Mouse (Mus musculus): ENCODE results near the gene Rnf183. TPM values are rescaled to one million over a fixed set of nuclear protein-coding genes. Genes with fewer than 3 reads are reported as not detected.
A peak's percentile ranks its signal among the peaks of the same experiment; 100 is the strongest.
"Not testable (repeated sequence)": the region's sequence is repeated elsewhere in the genome, so short reads cannot be mapped to it uniquely, and the experiment has no call there.

The Rnf183 gene
- 0.20 and 0.21 TPM in 2 replicates for polyA plus RNA-seq (2015; fragmentation: Nextera tagmentation; extraction: Ambion mirVana)

- Histone ChIP-seq H3K27ac (no peak within 1 kb of the TSS), H3K9me3 (no peaks in the 10 kb centered on the region), H3K4me1 (no peaks in the 10 kb centered on the region), H3K9ac (no peak within 1 kb of the TSS), H3K36me3 (replicated peaks) (no peaks in the 10 kb centered on the region), H3K4me2 (no peak within 1 kb of the TSS), H3K27me3 (replicated peaks) (no peaks in the 10 kb centered on the region), H3K4me3 (no peak within 1 kb of the TSS)
- 85% methylated on average over 6 of the region's 6 CpGs for WGBS
- no peak for ATAC-seq (replicated peaks)
Observed at GRCm38 (mm10) chr4:62435081-62435480, at the start of gene Rnf183. Gene Rnf183 (minus strand): TSS chr4:62435252.

GRCm38 (mm10) chr4:62480709-62481605 lies 45.9 kb upstream of the Rnf183 start:
- H3K27me3 ChIP-seq (replicated peaks) = peaks cover 23% of the 10 kb centered on the region
- peak; percentile 24; the same call in 1 of the 2 replicates for ATAC-seq (replicated peaks)
- no peak overlapping the region for H3K4me2 ChIP-seq
- H3K9me3 ChIP-seq = no peaks in the 10 kb centered on the region
- H3K4me3 ChIP-seq = no peak overlapping the region
- H3K36me3 ChIP-seq (replicated peaks) = no peaks in the 10 kb centered on the region
- no peak overlapping the region for H3K9ac ChIP-seq
- peaks cover 11% of the 10 kb centered on the region for H3K4me1 ChIP-seq
- no peak overlapping the region for H3K27ac ChIP-seq
- 50% methylated on average over 10 of the region's 10 CpGs for WGBS

- Histone ChIP-seq H3K4me1 (peaks cover 11% of the 10 kb centered on the region), H3K9me3 (no peaks in the 10 kb centered on the region), H3K27me3 (replicated peaks) (peaks cover 23% of the 10 kb centered on the region), H3K4me2 (peak within 1 kb of the TSS; percentile 65), H3K9ac (peak within 1 kb of the TSS; percentile 27; the same call in 1 of the 2 replicates), H3K36me3 (replicated peaks) (no peaks in the 10 kb centered on the region), H3K4me3 (peak within 1 kb of the TSS; percentile 39), H3K27ac (no peak within 1 kb of the TSS)
- WGBS = 3% methylated on average over 71 of the region's 71 CpGs
- ATAC-seq (replicated peaks) = peak; percentile 84
Observed at GRCm38 (mm10) chr4:62479937-62480708, 45.1 kb upstream of the Rnf183 start, which contains the start of gene Bspry. Gene Bspry (plus strand): TSS chr4:62480053.

- not testable (repeated sequence) for H3K36me3 ChIP-seq (replicated peaks); H3K27ac ChIP-seq; ATAC-seq (replicated peaks); H3K9me3 ChIP-seq
- peaks cover 23% of the 10 kb centered on the region for H3K27me3 ChIP-seq (replicated peaks)
- peak overlapping the region; percentile 27; the same call in 1 of the 2 replicates for H3K9ac ChIP-seq
- WGBS = 13% methylated on average over 11 of the region's 11 CpGs
- peaks cover 11% of the 10 kb centered on the region for H3K4me1 ChIP-seq
- H3K4me2 ChIP-seq = peak overlapping the region; percentile 65
- H3K4me3 ChIP-seq = peak overlapping the region; percentile 39
Observed at GRCm38 (mm10) chr4:62479593-62479936, 44.5 kb upstream of the Rnf183 start.

- Histone ChIP-seq H3K9ac (no peak overlapping the region), H3K4me1 (peaks cover 11% of the 10 kb centered on the region), H3K36me3 (replicated peaks) (no peaks in the 10 kb centered on the region), H3K27me3 (replicated peaks) (peaks cover 23% of the 10 kb centered on the region), H3K27ac (no peak overlapping the region), H3K9me3 (no peaks in the 10 kb centered on the region), H3K4me3 (no peak overlapping the region), H3K4me2 (no peak overlapping the region)
- no peak for ATAC-seq (replicated peaks)
- WGBS = 86% methylated on average over 6 of the region's 6 CpGs
Observed at GRCm38 (mm10) chr4:62477542-62478244, 42.6 kb upstream of the Rnf183 start.

GRCm38 (mm10) chr4:62475793-62476192 lies 40.7 kb upstream of the Rnf183 start:
- no peaks in the 10 kb centered on the region for H3K9me3 ChIP-seq
- H3K4me2 ChIP-seq = no peak overlapping the region
- H3K4me3 ChIP-seq = no peak overlapping the region
- ATAC-seq (replicated peaks) = no peak
- peaks cover 11% of the 10 kb centered on the region for H3K4me1 ChIP-seq
- WGBS = 95% methylated on average over 6 of the region's 6 CpGs
- peaks cover 23% of the 10 kb centered on the region for H3K27me3 ChIP-seq (replicated peaks)
- H3K9ac ChIP-seq = no peak overlapping the region
- H3K27ac ChIP-seq = no peak overlapping the region
- H3K36me3 ChIP-seq (replicated peaks) = no peaks in the 10 kb centered on the region

GRCm38 (mm10) chr4:62475131-62475530 lies 40.1 kb upstream of the Rnf183 start:
- peaks cover 13% of the 10 kb centered on the region for H3K4me1 ChIP-seq
- WGBS = 90% methylated on average over 2 of the region's 2 CpGs

GRCm38 (mm10) chr4:62472071-62472470 lies 37.0 kb upstream of the Rnf183 start:
- peaks cover 7% of the 10 kb centered on the region; the same call in 1 of the 2 replicates for H3K4me1 ChIP-seq
- no peak overlapping the region for H3K9ac ChIP-seq
- no peak overlapping the region for H3K4me3 ChIP-seq
- H3K9me3 ChIP-seq = no peaks in the 10 kb centered on the region
- WGBS = 97% methylated on average over 2 of the region's 2 CpGs
- H3K27ac ChIP-seq = no peak overlapping the region
- H3K27me3 ChIP-seq (replicated peaks) = no peaks in the 10 kb centered on the region
- no peak for ATAC-seq (replicated peaks)
- no peak overlapping the region for H3K4me2 ChIP-seq
- no peaks in the 10 kb centered on the region for H3K36me3 ChIP-seq (replicated peaks)

More at GRCm38 (mm10) chr4:62475131-62475530, 40.1 kb upstream of the Rnf183 start:
- Histone ChIP-seq H3K36me3 (replicated peaks) (no peaks in the 10 kb centered on the region), H3K4me3 (no peak overlapping the region), H3K27ac (no peak overlapping the region), H3K9ac (no peak overlapping the region), H3K4me2 (no peak overlapping the region), H3K27me3 (replicated peaks) (peaks cover 21% of the 10 kb centered on the region), H3K9me3 (no peaks in the 10 kb centered on the region)
- no peak for ATAC-seq (replicated peaks)

GRCm38 (mm10) chr4:62470598-62471051 lies 35.6 kb upstream of the Rnf183 start, which contains the start of gene Wdr31:
Gene Wdr31 (minus strand): TSS chr4:62470896.
- under 1% methylated on average over 30 of the region's 30 CpGs for WGBS
- no peaks in the 10 kb centered on the region for H3K36me3 ChIP-seq (replicated peaks)
- H3K4me3 ChIP-seq = peak within 1 kb of the TSS; percentile 66
- peak within 1 kb of the TSS; percentile 74 for H3K27ac ChIP-seq
- ATAC-seq (replicated peaks) = peak; percentile 98
- peak within 1 kb of the TSS; percentile 68 for H3K9ac ChIP-seq
- H3K4me1 ChIP-seq = peaks cover 7% of the 10 kb centered on the region; the same call in 1 of the 2 replicates
- H3K27me3 ChIP-seq (replicated peaks) = no peaks in the 10 kb centered on the region
- H3K4me2 ChIP-seq = peak within 1 kb of the TSS; percentile 69
- H3K9me3 ChIP-seq = no peaks in the 10 kb centered on the region

GRCm38 (mm10) chr4:62468158-62468557 lies 33.1 kb upstream of the Rnf183 start:
- WGBS = 91% methylated on average over 1 of the region's 1 CpGs
- Histone ChIP-seq H3K27me3 (replicated peaks) (no peaks in the 10 kb centered on the region), H3K9ac (no peak overlapping the region), H3K27ac (no peak overlapping the region), H3K36me3 (replicated peaks) (no peaks in the 10 kb centered on the region; the same call in 1 of the 2 replicates), H3K9me3 (no peaks in the 10 kb centered on the region), H3K4me3 (no peak overlapping the region), H3K4me2 (no peak overlapping the region), H3K4me1 (peaks cover 7% of the 10 kb centered on the region; the same call in 1 of the 2 replicates)
- no peak for ATAC-seq (replicated peaks)

GRCm38 (mm10) chr4:62463124-62463523 lies 28.1 kb upstream of the Rnf183 start:
- Histone ChIP-seq H3K9ac (no peak overlapping the region), H3K4me1 (no peaks in the 10 kb centered on the region), H3K27ac (no peak overlapping the region), H3K27me3 (replicated peaks) (no peaks in the 10 kb centered on the region), H3K9me3 (no peaks in the 10 kb centered on the region), H3K4me3 (no peak overlapping the region), H3K36me3 (replicated peaks) (peaks cover 3% of the 10 kb centered on the region; the same call in 1 of the 2 replicates), H3K4me2 (no peak overlapping the region)
- ATAC-seq (replicated peaks) = no peak
- 93% methylated on average over 2 of the region's 2 CpGs for WGBS

Data from midbrain, embryonic 15.5 days (tissue).